Mouse (Mus musculus): ENCODE data around the gene Zc3h8.

The Zc3h8 gene

DNA sequence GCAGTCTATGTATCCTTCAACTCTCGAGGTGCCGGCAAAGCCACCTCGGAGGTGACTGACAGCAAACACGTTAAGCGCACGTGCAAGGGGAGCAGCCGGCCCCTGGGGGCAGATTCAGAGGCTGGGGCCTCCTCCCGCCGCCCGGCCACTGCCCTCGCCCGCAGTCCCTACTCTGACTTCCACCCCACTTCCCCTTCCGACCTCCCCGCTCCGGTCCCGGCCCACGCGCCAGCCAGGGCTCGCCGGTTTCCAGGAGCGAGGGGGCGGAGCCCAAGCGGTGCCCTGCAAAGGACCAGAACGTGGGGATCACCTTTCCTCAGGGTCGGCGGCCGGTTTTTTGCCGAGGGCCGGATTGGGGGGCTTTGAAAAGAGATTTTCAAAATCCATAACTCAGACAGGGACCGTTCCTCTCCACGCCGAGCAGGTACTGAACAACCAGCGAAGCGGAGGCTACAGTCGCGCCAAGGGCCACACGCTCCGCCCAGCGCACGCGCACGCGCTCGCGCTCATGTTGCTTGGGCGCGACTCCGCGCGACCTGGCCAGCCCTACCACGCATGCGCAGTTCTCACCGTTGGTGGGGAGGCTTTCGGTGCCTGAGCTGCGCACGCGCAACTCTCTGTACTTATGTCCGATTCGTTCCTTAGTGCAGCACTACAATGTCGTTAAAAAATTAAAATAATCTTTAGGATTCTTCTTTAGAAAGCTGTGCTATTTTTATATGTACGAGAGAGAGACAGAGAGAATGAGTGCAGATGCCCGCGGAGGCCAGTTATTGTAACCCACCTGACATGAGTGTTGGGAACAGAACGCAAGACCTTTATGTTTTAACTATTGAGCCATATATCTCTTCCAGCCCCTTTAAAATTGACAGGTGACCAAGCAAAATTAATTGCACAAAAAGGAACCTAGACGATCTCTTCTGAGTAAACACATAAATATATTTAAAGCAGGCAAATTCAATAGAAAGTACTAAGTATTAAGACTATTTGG is at the start of gene Zc3h8:
Zc3h8 (minus strand) TSS at position 540 of the 991 bp plus-strand sequence.
- peak; percentile 96 for DNase-seq (ENCODE audit: low read depth, low spot score)

DNA sequence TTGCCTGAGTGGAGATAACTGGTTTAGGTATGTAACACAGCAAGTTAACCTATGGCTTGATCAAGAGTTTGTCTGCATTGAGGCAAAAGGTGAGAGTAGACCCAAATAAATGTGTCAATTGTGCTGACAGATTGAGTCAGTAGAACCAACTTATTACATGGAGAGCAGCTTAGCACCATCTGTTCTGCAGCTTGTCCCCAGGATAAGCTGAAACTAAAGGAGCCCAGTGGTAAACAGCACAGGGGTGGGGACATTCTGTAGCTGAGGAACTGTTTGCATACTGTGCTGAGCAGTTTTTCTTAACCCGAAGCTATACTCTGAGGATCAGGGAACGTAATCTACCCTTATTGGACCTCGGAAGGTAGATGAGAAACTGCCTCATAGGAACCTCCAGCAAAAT is 40.9 kb upstream of the Zc3h8 start:
- no peak for DNase-seq (ENCODE audit: low read depth, low spot score)

DNA sequence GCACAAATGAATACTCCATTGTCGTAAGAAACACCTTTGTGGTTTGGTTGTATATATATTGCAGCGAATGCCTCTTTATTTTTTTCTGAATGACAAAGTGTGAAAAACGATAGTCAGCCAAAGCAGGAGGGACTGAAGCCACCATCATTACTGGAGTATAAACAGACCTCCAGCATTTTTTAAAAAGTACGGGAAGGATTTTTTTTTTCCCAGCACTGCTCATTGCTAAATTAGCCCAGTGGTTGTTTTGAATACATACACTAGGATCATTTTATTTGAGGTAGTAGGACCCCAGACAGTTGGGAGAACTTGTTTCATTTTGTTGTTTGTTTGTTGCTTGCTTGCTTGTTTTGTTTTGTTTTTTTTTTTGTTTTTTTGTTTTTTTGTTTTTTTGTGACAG is 31.7 kb upstream of the Zc3h8 start:
- no peak for DNase-seq (ENCODE audit: low read depth, low spot score)

DNA sequence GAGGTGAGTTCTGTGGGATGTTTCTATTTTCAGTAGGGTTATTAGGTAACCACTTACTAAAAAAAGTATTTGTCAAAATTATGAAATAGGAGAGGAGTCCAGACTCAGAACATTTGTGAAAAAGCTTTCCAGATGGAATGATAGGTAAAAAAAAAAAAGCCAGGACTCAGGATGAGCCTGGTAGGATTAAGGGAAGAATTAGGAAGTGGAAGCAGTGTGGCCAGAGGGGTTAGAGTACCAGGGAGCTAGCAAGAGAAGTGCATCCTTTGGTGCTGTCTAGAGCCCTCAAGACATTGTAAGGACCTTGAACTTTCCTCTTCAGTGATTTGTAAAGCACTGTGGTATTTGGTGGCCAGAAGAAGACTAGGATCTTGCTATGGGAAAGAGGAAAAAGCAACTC is 28.4 kb upstream of the Zc3h8 start:
- no peak for DNase-seq (ENCODE audit: low read depth, low spot score)

DNA sequence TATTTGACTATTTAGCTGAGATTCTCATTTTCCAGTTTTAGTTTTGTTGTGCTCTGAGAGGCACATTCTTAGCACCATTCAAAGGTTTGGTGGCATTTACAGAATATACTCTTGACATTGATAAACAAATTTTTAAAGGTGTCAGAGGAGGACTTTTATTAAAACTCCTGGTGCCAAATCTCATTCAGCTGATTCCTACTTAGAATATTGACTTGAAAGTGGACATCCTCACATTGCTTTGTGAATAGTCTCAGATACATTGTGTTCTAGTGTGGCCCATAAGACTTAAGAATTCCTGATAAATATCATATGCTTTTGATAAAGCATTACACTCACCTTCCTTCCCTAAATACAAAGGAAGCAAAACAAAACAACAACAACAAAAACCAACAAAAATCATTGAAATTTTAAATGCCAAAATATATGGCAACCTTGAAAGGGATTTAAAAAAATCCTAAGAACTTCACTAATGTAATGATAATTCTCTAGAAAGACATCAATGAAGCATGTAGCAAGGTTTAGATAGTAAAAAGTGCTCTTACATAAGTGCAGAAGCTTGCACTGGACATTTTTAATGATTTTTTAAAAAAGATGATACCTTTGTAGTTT is 24.7 kb upstream of the Zc3h8 start:
- DNase-seq (ENCODE audit: low read depth, low spot score): no peak

DNA sequence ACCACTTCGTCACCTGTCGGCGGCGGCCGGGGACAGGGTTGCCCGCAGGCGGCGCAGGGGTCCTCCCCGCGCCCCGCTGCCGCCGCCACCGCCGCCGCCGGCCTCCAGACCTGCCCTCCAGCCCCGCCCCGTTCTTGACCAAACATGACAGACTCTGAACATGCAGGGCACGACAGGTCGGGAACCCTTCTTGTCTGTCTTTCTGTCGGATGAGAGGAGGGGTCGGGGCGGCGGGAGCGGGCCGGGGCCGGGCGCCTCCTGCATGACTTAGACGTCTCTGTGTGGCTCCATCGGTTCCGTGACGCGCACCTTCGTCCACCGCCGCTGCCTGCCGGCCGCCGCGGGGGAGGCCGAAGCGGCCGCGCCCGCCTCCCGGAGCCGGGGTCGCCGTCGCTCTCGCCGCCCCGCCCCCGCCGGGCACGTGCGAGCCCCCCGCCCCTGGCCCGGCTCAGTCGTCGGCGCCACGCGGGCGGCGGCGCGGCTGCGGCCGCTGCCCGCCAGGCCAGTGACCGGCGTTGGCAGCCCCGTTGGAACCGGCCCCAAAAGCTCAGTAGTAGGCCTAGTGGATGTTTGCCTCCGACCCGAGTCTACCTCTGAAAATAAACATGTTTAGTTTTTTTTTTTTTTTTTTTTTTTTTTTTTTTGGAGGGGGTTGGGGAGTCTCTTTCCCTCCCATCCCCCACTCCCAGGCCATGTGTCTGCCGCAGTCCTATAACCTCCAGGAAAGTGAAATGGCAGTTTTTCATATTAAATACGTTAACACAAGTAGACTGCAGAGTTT is 24.0 kb upstream of the Zc3h8 start, which contains the start of gene Gm10762:
Gm10762 (minus strand) TSS at position 65 of the 781 bp plus-strand sequence.
- peak; percentile 92 for DNase-seq (ENCODE audit: low read depth, low spot score)

DNA sequence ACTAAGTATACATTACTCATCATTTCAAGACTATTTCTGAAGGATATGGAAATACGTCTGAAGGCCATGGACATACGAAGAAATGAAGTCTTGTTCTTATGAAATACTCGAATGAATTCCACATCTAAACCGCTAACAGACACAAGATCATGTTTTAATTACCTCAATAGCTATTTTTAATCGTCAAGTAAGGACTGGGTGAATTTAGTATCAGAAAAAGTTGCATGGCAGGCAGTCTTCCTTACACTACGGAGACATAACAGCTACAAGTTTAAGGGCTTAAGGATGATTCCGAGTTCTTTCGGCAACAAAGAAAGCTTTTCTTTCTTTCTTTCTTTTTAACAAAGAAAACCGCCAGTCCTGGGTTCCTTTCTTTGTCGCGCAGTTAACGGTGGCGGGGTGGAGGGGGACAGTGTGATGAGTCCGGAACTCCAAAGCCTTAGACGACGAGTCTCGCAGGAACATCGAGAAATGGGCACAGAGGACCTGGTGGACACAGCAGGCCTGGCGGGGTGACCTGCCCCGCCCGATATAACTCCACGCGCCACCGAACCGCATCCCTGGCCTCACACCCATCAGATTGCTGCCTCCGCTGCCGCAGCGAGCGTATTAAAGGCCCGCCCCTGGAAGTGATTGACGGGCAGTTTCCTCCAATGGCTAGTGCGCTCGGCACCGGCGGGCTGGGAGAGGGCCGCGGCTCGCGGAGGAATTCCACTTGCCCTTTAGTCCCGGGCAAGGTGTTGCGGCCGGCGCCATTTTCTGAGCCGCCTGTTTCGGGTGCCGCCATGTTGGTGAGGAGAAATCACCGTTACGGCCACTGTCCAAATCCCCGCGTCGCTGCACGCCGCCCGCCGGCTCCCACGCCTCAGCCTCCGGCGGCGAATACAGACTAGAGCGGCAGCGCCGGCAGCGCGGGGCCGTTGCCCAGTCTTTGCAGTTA is 23.0 kb upstream of the Zc3h8 start, which contains the start of gene Zc3h6:
Zc3h6 (plus strand) TSS at position 762 of the 940 bp plus-strand sequence.
- peak; percentile 98 for DNase-seq (ENCODE audit: low read depth, low spot score)

DNA sequence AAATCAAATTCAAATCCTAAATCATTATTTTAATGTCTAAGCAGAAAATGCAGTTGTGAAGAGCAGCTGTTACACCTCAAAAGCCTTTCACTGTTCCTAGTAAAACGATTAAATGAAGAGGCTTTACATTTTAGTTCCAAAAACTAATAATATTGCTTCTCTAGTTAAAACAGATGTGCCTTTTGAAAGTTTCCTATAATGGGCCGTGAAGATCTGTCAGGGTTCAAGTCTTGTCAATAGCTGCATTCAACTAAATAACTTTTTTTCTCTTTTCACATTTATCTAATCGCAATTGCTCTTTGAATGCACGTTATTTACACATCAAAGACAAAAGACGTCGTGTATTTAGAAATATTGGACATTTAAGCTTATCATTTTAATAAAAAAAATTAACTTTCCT is 22.4 kb upstream of the Zc3h8 start:
- DNase-seq (ENCODE audit: low read depth, low spot score): no peak

DNA sequence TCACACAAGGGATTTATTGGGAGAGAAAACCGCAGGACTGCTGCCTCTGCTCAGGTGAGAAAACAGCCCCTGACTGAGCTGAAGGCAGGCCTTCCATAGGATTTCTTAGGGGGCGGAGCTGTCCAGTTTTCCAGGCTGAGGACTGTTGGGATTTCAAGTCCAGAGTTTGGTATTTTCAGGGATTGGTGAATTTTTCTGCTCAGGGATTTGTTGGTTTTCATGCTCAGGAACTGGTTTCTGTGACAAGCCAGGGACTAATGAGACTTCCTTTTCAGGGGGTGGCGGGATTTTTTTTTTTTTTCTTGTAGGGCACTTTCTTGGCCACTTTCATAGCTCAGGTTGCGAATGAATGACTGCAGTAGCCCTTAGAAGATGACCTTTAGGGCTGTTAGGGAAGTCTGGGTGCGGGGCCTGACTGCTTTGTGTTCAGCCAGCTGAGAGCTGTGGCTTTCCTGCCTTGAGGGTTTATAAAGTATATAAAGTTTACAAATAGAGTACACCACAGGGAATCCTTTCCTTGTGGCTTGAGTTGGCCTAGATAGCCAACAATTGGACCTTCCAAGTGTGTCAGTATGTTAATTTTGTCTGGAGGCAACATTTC is 21.7 kb upstream of the Zc3h8 start:
- peak; percentile 56 for DNase-seq (ENCODE audit: low read depth, low spot score)

DNA sequence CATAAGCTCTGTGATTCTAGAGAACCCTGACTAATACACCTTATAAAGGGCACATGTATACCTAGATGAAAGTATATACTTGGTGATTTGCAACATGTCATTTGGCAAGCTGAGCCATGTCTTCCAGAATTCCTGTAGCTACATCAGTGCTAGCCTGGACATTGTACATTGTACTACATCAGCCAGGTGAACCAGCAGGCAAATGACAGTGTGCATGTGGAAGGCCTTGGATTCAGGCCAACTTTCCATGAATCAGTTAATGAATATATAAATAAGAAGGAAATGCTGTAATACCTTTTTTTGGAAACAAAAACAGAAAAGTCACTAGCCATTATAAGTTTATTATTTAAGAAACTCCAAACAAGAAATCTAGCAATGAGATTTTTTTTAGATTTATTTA is 10.3 kb upstream of the Zc3h8 start:
- no peak for DNase-seq (ENCODE audit: low read depth, low spot score)

DNA sequence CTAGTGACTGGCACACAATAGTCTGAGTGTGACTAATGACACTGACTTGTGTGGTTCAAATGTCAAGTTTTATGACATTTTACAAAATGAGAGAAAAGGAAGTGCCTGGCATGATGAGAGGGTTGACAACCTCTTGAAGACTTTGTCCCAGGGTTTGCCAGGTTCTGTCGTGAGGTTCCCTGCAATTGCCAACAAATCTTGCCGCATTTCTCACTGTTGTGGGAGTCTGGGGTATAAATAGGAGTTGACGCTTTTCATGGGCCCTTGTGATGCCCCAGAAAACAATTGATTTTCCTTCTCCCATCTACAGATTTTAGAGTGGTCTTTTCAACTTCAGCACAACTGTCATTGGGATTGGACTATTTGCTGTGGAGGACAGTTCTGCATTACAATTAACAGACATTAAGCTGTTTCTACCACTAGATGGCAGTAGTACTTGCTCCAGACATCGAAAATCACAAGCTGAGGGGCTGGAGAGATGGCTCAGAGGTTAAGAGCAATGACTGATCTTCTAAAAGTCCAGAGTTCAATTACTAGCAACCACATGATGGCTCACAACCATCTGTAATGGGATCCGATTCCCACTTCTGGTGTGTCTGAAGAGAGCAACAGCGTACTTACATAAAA is 4.2 kb upstream of the Zc3h8 start:
- peak; percentile 70 for DNase-seq (ENCODE audit: low read depth, low spot score)

DNA sequence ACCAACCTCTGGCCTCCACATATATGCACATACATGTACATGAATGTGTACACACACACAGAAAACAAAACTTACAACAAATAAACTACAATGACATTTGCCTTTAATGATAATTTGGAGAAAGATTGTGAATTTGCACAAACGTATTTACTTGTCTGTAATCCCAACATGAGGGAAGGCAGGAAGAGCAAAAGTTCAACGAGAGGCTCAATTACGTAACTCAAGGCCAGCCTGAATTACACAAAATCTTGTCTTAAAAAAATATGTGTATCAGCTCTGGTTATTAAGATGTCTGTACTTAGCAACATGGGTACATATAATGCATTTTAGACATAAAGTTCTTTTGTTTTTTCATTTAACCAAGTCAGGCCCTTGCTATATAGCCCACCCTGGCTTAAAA is 7.6 kb downstream of the Zc3h8 start:
- DNase-seq (ENCODE audit: low read depth, low spot score): no peak

DNA sequence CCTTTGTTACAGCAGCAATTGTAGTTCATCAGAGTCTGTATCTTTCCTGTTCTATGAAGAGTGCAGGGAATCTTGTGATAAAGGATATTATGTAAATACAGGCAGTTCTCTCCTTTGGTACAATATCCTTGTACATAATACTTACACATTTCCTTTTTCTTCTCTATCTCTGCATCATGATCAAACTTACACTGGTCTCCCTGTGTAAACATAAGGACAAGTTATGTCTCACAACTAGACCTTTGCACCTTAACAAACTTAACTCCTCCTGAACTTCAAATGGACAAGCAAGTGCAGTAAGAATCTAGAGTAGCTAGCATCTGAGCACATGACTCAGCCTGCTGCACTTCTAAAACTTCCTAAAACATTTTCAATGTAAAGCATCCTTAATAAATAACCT is 13.2 kb downstream of the Zc3h8 start:
- DNase-seq (ENCODE audit: low read depth, low spot score): no peak

DNA sequence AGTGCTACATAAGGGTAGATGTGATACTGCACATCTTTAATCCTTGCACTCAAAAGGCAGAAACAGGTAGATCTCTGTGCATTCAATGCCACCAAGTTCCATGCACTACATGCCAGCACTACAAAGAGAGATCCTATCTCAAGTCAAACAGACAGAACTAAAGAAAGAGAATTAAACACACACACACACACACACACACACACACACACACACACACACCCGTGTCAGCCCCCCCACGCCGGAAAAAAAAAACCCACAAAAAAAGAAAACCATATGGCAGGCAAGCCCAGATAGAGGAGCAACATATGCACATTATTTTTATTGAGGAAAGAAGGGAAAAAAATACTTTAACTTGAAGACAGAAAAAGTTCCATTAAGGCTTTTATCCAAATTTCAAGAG is 15.4 kb downstream of the Zc3h8 start:
- no peak for DNase-seq (ENCODE audit: low read depth, low spot score)

DNA sequence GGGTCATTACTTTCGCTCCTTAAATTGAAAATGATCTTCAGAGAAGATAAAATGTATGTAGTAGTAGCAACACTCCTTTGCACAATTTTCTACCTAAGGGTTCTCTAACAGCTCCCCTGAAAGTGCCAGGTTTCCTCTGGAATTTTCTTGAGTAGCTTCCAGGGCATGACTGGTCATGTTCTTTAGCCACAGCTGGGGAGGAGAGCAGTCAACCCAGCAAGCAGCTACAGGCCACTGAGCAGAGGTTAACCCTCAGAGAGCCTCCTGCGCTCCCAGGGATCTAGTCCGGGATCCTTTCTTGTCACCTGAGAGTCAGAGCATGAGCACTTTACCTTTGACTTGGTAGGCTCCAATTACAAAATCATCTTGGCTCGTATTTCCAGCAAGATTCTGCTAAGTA is 19.1 kb downstream of the Zc3h8 start:
- DNase-seq (ENCODE audit: low read depth, low spot score): no peak

DNA sequence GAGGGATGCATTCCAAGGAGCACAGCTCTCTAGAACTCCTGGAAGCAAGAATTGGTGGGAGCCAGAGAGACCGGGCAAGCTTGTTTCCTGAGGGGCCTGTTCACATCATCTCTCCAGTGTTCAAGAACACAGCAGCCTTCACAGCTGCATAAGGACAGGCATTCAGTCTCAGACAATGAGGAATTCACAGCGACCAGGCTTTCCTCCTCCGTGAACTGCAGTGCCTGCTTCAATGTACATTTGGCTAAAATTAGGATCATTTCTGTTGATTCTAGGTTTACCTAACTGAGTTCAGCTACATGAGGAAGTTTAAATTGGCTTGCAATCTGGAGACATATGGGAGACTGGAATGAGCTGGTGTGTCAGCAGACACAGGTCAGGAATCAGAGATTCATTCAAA is 27.3 kb downstream of the Zc3h8 start:
- DNase-seq (ENCODE audit: low read depth, low spot score): no peak

DNA sequence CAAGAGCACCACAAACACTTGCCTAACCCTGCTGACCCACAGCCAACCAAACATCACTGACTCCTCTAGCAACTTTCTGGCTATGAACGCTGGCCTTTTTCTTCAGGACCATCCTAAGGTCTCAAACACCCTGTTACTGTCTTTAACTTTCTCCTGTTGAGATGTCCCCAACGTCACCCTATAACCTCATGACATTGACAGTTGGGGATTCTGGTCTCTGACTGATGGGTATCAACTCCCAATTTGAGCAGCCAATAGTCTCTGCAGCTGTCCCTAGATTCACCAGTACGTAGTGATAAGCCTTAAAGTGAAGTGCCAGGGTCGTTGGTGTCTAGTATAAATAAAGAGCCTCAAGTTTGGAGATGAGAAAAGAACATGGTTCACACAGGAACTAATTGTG is 28.9 kb downstream of the Zc3h8 start:
- DNase-seq (ENCODE audit: low read depth, low spot score): no peak

DNA sequence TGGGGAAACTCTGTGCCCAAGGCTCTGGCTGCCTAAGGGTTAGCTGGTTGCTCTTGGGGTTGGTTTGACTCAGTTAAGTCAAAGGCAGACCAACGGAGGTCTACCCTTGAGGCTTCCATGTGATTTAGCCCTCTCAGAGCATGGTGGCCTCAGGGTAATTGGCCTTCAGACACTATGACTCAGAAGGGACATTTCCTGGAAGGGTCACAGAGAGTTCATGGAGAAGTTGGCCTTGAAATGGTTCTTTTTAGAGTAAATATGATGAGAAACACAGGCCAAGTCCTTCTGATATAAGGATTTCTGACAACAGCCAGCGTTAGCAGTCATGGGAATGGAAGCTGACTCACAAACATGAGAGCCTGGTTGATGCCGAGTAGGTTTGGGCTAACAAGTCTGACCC is 40.2 kb downstream of the Zc3h8 start:
- no peak for DNase-seq (ENCODE audit: low read depth, low spot score)

DNA sequence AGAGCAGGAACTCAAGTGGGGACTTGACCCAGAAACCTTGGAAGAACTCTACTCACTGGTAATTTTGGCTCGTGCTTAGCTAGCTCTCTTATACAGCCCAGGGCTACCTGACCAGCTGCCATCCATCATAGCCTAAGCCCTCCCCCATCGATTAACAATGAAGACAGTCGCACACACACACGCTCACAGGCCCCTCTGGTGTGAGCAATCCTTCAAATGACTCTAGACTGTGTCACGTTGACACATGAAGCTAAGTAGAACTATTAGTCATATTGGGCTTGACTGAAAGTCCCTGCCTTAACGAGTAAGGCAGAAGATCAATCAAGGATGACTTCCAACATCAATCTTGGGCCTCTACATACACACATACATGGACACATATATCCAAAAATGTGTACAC is 41.0 kb downstream of the Zc3h8 start:
- DNase-seq (ENCODE audit: low read depth, low spot score): no peak

DNA sequence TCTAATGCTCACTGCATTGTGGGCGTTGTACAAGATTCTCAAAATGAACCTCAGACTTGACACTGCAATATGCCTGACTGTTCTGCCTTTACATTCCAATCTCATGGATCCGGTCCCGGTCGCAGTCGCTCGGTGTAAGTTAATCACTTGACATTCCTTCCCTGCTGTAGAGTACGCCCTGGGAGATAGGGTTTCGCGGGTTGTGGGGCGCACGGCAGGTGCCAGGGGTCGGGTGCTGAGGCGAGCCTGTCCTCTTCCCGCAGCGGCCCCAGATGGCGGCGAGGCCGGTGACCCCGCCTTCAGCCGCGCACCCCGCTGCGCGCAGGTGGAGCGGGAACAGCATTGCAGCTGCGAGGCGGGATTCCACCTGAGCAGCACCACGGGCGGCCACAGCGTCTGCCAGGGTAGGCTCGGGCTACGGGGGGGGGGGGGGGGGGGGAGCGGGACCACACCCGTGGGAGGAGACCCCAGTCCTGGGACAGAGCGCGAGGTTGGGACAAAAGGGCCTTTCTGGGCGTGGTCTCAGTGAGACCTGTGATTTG is 51.6 kb downstream of the Zc3h8 start:
- peak; percentile 83 for DNase-seq (ENCODE audit: low read depth, low spot score)
